Mouse (Mus musculus): ENCODE measurements at regions not wholly inside any gene's neighbourhood (a gene's known extent, or its start where the extent isn't known, plus 50 kb on each side); places are given as distances from the start of the nearest gene placed in this dataset.

- Histone ChIP-seq H3K36me3 (no peaks in the 10 kb centered on the region), H3K9ac (replicated peaks) (no peak overlapping the region), H3K4me2 (replicated peaks) (no peak overlapping the region), H3K9me3 (no peaks in the 10 kb centered on the region), H3K27ac (no peak overlapping the region), H3K4me3 (replicated peaks) (no peak overlapping the region), H3K27me3 (no peaks in the 10 kb centered on the region), H3K4me1 (replicated peaks) (peaks cover 15% of the 10 kb centered on the region)
- ATAC-seq = no peak
- WGBS = 92% methylated on average over 2 of the region's 2 CpGs
These were observed 87.8 kb downstream of the Cxcl12 start for GRCm38 (mm10) chr6:117256099-117256471.

DNA sequence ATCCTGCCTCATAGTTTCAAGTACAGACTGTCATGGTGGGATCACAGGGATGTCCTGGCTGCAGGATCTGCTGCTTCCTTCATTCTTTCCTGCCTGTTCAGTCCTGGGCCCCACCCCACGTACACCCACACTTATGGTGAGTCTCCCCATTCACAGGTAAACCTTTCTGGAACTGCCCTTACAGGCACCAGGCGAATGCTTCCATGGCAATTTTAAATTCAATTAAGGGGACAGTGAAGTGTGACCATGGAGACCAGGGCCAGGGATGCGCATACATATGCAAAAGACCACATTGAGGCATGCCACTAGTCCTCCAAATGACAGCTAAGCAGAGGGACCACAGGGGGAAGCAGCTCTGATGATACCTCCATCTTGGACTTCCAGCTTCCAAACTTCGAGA is 89.3 kb downstream of the Cxcl12 start:
- 77% methylated on average over 4 of the region's 4 CpGs for WGBS

GRCm38 (mm10) chr6:117267906-117268305 is 99.6 kb downstream of the Cxcl12 start:
- Histone ChIP-seq H3K36me3 (no peaks in the 10 kb centered on the region), H3K4me1 (replicated peaks) (no peaks in the 10 kb centered on the region), H3K27me3 (no peaks in the 10 kb centered on the region), H3K4me3 (replicated peaks) (no peak overlapping the region), H3K9ac (replicated peaks) (no peak overlapping the region), H3K27ac (no peak overlapping the region), H3K9me3 (no peaks in the 10 kb centered on the region), H3K4me2 (replicated peaks) (no peak overlapping the region)
- WGBS = 91% methylated on average over 1 of the region's 1 CpGs
- ATAC-seq = no peak

More for the DNA sequence above, 89.3 kb downstream of the Cxcl12 start:
- Histone ChIP-seq H3K9me3 (no peaks in the 10 kb centered on the region), H3K4me1 (replicated peaks) (peaks cover 15% of the 10 kb centered on the region), H3K36me3 (no peaks in the 10 kb centered on the region), H3K4me2 (replicated peaks) (no peak overlapping the region), H3K27ac (no peak overlapping the region), H3K9ac (replicated peaks) (no peak overlapping the region), H3K4me3 (replicated peaks) (no peak overlapping the region), H3K27me3 (no peaks in the 10 kb centered on the region)
- ATAC-seq = no peak

DNA sequence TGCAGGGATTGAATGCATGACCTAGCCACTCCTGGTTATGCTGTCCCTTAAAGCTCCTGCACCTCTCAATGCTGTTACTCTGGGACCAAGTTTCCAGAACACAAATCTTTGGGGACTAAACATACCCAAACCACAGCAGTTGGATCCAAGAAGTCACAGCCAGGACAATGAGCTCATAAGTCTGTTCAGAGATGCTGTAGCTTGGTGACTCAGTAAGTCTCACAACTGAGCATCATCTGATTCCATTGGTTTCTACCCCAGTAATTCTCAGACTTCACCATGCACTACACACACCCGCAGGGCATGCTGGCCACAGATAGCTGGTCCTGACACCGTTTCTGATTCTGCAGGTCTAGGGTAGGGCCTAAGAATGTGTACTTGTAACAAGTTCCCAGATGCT is 100.0 kb downstream of the Cxcl12 start:
- H3K4me1 ChIP-seq (replicated peaks) = no peaks in the 10 kb centered on the region
- no peak for ATAC-seq
- H3K4me2 ChIP-seq (replicated peaks) = no peak overlapping the region
- no peak overlapping the region for H3K27ac ChIP-seq
- no peaks in the 10 kb centered on the region for H3K36me3 ChIP-seq
- H3K4me3 ChIP-seq (replicated peaks) = no peak overlapping the region
- H3K27me3 ChIP-seq = no peaks in the 10 kb centered on the region
- H3K9me3 ChIP-seq = no peaks in the 10 kb centered on the region
- H3K9ac ChIP-seq (replicated peaks) = no peak overlapping the region
- 91% methylated on average over 2 of the region's 2 CpGs for WGBS

- no peaks in the 10 kb centered on the region for H3K27me3 ChIP-seq
- H3K4me3 ChIP-seq (replicated peaks) = no peak overlapping the region
- H3K36me3 ChIP-seq = no peaks in the 10 kb centered on the region
- no peak overlapping the region for H3K9ac ChIP-seq (replicated peaks)
- no peaks in the 10 kb centered on the region for H3K4me1 ChIP-seq (replicated peaks)
- no peak overlapping the region for H3K4me2 ChIP-seq (replicated peaks)
- no peak overlapping the region for H3K27ac ChIP-seq
- no peak for ATAC-seq
- no peaks in the 10 kb centered on the region for H3K9me3 ChIP-seq
- WGBS = 86% methylated on average over 3 of the region's 3 CpGs
These were observed 101.9 kb downstream of the Cxcl12 start for GRCm38 (mm10) chr6:117270261-117270660.

DNA sequence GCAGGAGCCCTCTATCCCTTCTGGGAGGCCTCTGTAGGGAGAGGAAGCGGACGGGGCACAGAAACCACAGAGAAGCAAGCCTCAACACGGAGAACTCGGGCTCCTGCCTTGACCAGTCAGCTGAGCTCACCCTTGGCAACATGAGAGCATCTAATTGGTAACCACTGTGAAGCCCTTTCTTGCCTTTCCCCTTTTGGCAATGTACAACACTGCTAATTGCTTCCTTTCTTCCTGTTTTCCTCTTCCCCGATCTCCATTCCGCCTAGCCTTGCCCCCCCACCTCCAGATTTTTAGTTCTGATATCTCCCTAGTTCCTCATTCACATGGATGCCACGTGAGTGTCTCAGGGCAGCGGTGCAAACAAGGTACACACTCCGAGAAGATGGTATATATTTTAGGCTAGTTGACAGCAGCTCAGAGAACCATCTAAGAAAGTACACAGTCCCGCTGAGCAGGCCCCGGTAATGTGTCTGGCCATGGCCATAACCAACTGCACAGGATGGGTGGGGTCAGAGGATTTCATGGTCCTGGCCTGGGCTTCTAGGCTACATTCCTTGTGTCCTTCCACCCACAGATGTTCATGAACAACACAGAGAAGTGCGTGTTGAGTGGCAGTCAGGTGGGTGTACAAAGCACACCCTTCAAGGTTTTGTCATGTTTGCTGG is 103.4 kb downstream of the Cxcl12 start:
- no peak overlapping the region for H3K4me2 ChIP-seq (replicated peaks)
- H3K27me3 ChIP-seq = no peaks in the 10 kb centered on the region
- 87% methylated on average over 12 of the region's 12 CpGs for WGBS
- H3K4me3 ChIP-seq (replicated peaks) = no peak overlapping the region
- no peaks in the 10 kb centered on the region for H3K9me3 ChIP-seq
- no peaks in the 10 kb centered on the region for H3K4me1 ChIP-seq (replicated peaks)
- no peaks in the 10 kb centered on the region for H3K36me3 ChIP-seq
- no peak overlapping the region for H3K9ac ChIP-seq (replicated peaks)
- H3K27ac ChIP-seq = no peak overlapping the region
- no peak for ATAC-seq

- H3K4me2 ChIP-seq (replicated peaks) = no peak overlapping the region
- 76% methylated on average over 9 of the region's 9 CpGs for WGBS
These were observed 104.1 kb downstream of the Cxcl12 start for GRCm38 (mm10) chr6:117272227-117272955.

GRCm38 (mm10) chr6:117275915-117276314 is 107.6 kb downstream of the Cxcl12 start:
- WGBS = 91% methylated on average over 5 of the region's 5 CpGs
- Histone ChIP-seq H3K4me2 (replicated peaks) (no peak overlapping the region), H3K4me1 (replicated peaks) (peaks cover 7% of the 10 kb centered on the region; the same call in 1 of the 2 replicates), H3K9ac (replicated peaks) (no peak overlapping the region), H3K27me3 (no peaks in the 10 kb centered on the region), H3K4me3 (replicated peaks) (no peak overlapping the region), H3K27ac (no peak overlapping the region), H3K36me3 (no peaks in the 10 kb centered on the region), H3K9me3 (no peaks in the 10 kb centered on the region)
- no peak for ATAC-seq

More at GRCm38 (mm10) chr6:117272227-117272955, 104.1 kb downstream of the Cxcl12 start:
- no peak overlapping the region for H3K9ac ChIP-seq (replicated peaks)
- no peak overlapping the region for H3K27ac ChIP-seq
- H3K9me3 ChIP-seq = no peaks in the 10 kb centered on the region
- no peak overlapping the region for H3K4me3 ChIP-seq (replicated peaks)
- H3K27me3 ChIP-seq = no peaks in the 10 kb centered on the region
- H3K36me3 ChIP-seq = no peaks in the 10 kb centered on the region
- no peak for ATAC-seq
- H3K4me1 ChIP-seq (replicated peaks) = no peaks in the 10 kb centered on the region

DNA sequence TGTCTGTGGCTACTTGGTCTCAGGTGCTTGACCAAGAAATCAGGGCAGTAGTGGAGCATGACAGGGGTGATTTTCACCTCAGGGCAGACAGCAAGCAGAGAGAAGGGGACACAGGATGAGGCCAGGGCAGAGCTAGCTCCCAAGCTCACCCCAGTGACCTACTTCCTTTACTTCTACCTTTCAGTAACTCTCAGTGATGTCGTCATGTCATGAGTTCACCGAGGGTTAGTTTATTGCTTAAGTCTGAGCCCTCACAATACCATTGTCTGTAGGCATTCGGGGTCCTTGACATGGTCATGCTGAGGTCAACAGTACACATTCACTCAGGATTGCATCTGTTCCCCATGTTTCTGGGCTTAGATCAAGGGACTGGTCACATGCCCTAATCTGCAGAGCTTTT is 108.5 kb downstream of the Cxcl12 start:
- Histone ChIP-seq H3K27me3 (no peaks in the 10 kb centered on the region), H3K9ac (replicated peaks) (no peak overlapping the region), H3K9me3 (no peaks in the 10 kb centered on the region), H3K4me3 (replicated peaks) (no peak overlapping the region), H3K4me2 (replicated peaks) (no peak overlapping the region), H3K4me1 (replicated peaks) (peaks cover 7% of the 10 kb centered on the region; the same call in 1 of the 2 replicates), H3K36me3 (no peaks in the 10 kb centered on the region), H3K27ac (no peak overlapping the region)
- 71% methylated on average over 3 of the region's 3 CpGs for WGBS
- no peak for ATAC-seq

GRCm38 (mm10) chr6:117279297-117279696 is 111.0 kb downstream of the Cxcl12 start:
- no peak overlapping the region for H3K9ac ChIP-seq (replicated peaks)
- ATAC-seq = no peak

GRCm38 (mm10) chr6:117279786-117280411 is 111.6 kb downstream of the Cxcl12 start:
- H3K9ac ChIP-seq (replicated peaks) = no peak overlapping the region
- H3K36me3 ChIP-seq = no peaks in the 10 kb centered on the region
- no peaks in the 10 kb centered on the region for H3K9me3 ChIP-seq
- 53% methylated on average over 14 of the region's 14 CpGs for WGBS
- H3K4me3 ChIP-seq (replicated peaks) = no peak overlapping the region
- H3K4me1 ChIP-seq (replicated peaks) = peaks cover 7% of the 10 kb centered on the region; the same call in 1 of the 2 replicates
- H3K27me3 ChIP-seq = no peaks in the 10 kb centered on the region
- H3K27ac ChIP-seq = no peak overlapping the region
- ATAC-seq = peak; percentile 53; the same call in 1 of the 2 replicates
- no peak overlapping the region for H3K4me2 ChIP-seq (replicated peaks)

More at GRCm38 (mm10) chr6:117279297-117279696, 111.0 kb downstream of the Cxcl12 start:
- Histone ChIP-seq H3K4me2 (replicated peaks) (no peak overlapping the region), H3K9me3 (no peaks in the 10 kb centered on the region), H3K27ac (no peak overlapping the region), H3K4me1 (replicated peaks) (peaks cover 7% of the 10 kb centered on the region; the same call in 1 of the 2 replicates), H3K27me3 (no peaks in the 10 kb centered on the region), H3K4me3 (replicated peaks) (no peak overlapping the region), H3K36me3 (no peaks in the 10 kb centered on the region)

DNA sequence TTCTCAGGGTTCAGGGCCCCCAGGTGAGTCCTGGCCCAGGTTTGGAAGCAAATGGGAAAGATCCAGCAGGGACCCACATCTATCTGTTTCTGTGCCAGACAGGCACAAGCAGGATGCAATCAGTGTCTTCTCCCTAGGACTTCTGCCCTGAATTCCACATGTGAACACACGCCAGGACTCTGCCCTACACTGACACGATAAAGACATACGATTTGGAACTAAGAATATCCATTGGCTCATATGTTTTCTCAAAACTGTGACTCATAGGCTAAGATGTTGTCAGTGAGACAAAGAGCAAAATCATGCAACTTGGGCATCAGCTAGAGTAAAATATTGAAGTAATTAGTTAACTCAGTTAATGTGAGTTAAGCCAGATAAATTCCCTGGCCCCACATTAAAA is 112.6 kb downstream of the Cxcl12 start:
- Histone ChIP-seq H3K36me3 (no peaks in the 10 kb centered on the region), H3K27me3 (no peaks in the 10 kb centered on the region), H3K4me3 (replicated peaks) (no peak overlapping the region), H3K27ac (no peak overlapping the region), H3K9ac (replicated peaks) (no peak overlapping the region), H3K9me3 (no peaks in the 10 kb centered on the region), H3K4me1 (replicated peaks) (peaks cover 7% of the 10 kb centered on the region; the same call in 1 of the 2 replicates), H3K4me2 (replicated peaks) (no peak overlapping the region)
- WGBS = 97% methylated on average over 3 of the region's 3 CpGs
- no peak for ATAC-seq
